Mouse (Mus musculus) heart, embryonic 14.5 days (tissue): Measurements from ENCODE around the gene Mthfsd. TPM values are rescaled to one million over a fixed set of nuclear protein-coding genes. Genes with fewer than 3 reads are reported as not detected.
"Not testable (repeated sequence)": the region's sequence is repeated elsewhere in the genome, so short reads cannot be mapped to it uniquely, and the experiment has no call there.

Experiments
- ATAC-seq: fragments of 200-750 bp; cut with Nextera tagmentation; 2 replicates; pipeline ENCODE4 v1.8.0; 2017; ENCODE audit warnings: low read depth, moderate TSS enrichment; ENCODE audit not compliant: insufficient number of reproducible peaks, insufficient read depth, low FRiP score
- H3K27ac ChIP-seq, 2 experiments: fragments of 200-500 bp in 1 of 2; fragments of 300-500 bp in 1 of 2; sonication (generic) in 1 of 2; replicated peaks in 1 of 2; 2 replicates each; pipeline ENCODE4 v1.5.1; 2012 to 2014; ENCODE audit warnings: low read depth in 2 of 2, low read length in 2 of 2, control low read depth in 1 of 2, mild to moderate bottlenecking in 1 of 2, mixed read lengths in 1 of 2; ENCODE audit not compliant: control insufficient read depth in 1 of 2, insufficient read depth in 1 of 2
- H3K27me3 ChIP-seq: fragments of 300-500 bp; sonication (generic); 2 replicates; pipeline ENCODE4 v1.6.1; 2014; ENCODE audit warnings: mild to moderate bottlenecking, low read length, control low read depth; ENCODE audit not compliant: control insufficient read depth, insufficient read depth
- H3K36me3 ChIP-seq: fragments of 300-500 bp; sonication (generic); 2 replicates; pipeline ENCODE4 v1.6.1; 2014; ENCODE audit warnings: mild to moderate bottlenecking, control low read depth, low read length, mixed read lengths; ENCODE audit not compliant: control insufficient read depth, insufficient read depth
- H3K4me1 ChIP-seq, 2 experiments: fragments of 200-500 bp in 1 of 2; fragments of 300-500 bp in 1 of 2; sonication (generic) in 1 of 2; 2 replicates each; pipeline ENCODE4 v1.6.1; 2012 to 2014; ENCODE audit warnings: low read length in 2 of 2, control low read depth in 1 of 2, mixed read lengths in 1 of 2; ENCODE audit not compliant: control insufficient read depth in 2 of 2, insufficient read depth in 2 of 2
- H3K4me2 ChIP-seq: fragments of 300-500 bp; sonication (generic); 2 replicates; pipeline ENCODE4 v1.6.1; 2014; ENCODE audit warnings: mild to moderate bottlenecking, low read length
- H3K4me3 ChIP-seq, 2 experiments: fragments of 200-500 bp in 1 of 2; fragments of 300-500 bp in 1 of 2; sonication (generic) in 1 of 2; 2 replicates each; pipeline ENCODE4 v1.5.1; 2012 to 2014; ENCODE audit warnings: low read length in 2 of 2, mild to moderate bottlenecking in 2 of 2, control low read depth in 1 of 2, low read depth in 1 of 2, moderate library complexity in 1 of 2; ENCODE audit not compliant: control insufficient read depth in 1 of 2, insufficient read depth in 1 of 2
- H3K9ac ChIP-seq: fragments of 300-500 bp; sonication (generic); 2 replicates; pipeline ENCODE4 v1.6.1; 2014; ENCODE audit warnings: mild to moderate bottlenecking, low read length
- H3K9me3 ChIP-seq: fragments of 300-500 bp; sonication (generic); 2 replicates; pipeline ENCODE4 v1.6.1; 2016; ENCODE audit warnings: low read length, control low read depth; ENCODE audit not compliant: control insufficient read depth
- WGBS: fragments of 180-500 bp; shearing (Covaris S2); extraction: QIAGEN DNeasy Blood & Tissue Kit; methylation state at CpG from one replicate; pipeline ENCODE4 v1.1.7; 2014; 5-methylcytosine and 5-hydroxymethylcytosine counted together
- polyA plus RNA-seq: library from polyadenylated mRNA; unstranded; fragments of >200 nt; fragmentation: Nextera tagmentation; extraction: Ambion mirVana; gene quantifications from 2 replicates; pipeline ENCODE4 v1.2.1, GENCODE M21; 2014

The Mthfsd gene
- polyA plus RNA-seq, result 37.4 and 41.1 TPM in 2 replicates

DNA sequence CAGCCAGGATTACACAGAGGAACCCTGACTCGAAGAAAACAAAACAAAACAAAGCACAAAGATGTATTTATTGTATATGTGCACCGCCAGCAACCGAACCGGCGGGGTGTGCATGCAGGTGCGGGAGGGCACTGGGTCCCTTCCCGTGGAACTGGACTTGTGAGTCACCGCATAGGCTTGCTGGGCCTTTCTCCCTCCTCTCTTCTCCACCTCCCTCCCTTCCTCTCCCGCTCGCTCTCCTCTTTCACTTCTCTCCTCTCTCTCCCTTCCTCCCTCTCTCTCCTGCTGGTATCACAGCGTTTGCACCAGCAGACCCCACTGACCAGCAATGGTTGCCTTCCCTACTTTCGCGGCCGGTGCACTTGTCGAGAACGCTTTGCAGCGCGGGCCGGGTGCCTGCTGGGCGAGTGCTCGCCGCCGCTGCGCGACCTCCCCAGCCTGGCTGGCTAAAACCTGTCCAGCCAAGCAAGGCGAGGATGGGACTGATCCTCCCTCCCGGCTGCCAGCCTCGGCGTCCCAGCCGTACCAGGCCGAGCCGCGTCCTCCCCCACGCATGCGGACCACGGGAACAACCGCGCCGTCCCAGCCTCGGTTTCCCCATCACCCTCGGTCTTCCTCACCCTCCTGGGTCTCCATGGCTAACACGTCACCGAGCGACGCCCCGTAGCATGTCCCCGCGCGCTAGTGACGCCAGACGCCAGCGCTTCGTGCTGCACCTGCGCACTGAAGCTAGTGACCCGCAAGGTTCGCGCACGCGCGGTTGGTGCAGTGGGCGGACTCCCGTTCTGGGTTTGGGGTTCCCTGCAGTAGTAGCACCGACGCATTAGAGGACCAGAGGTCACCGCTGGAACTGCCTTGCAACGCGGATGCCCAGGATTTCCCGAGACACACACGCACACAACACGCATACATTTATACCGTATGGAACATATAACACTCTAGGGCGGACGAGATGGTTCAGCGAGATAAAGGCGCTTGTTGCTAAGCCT lies at the start of gene Mthfsd:
Mthfsd (minus strand) TSS at position 725 of the 989 bp plus-strand sequence.
- Histone ChIP-seq H3K27me3 (peaks cover 3% of the 10 kb centered on the region; the same call in 1 of the 2 replicates), H3K9me3 (no peaks in the 10 kb centered on the region), H3K36me3 (peaks cover 23% of the 10 kb centered on the region), H3K4me1 (peaks cover 3 to 31% of the 10 kb centered on the region in 2 experiments; a peak in 3 of 4 replicates), H3K9ac (peak within 1 kb of the TSS; percentile 92), H3K27ac (peak within 1 kb of the TSS; percentile 18 to 76), H3K4me2 (peak within 1 kb of the TSS; percentile 90), H3K4me3 (peak within 1 kb of the TSS; percentile 63 to 94)
- ATAC-seq, result peak; percentile 83
- WGBS, result 1% methylated on average over 75 of the region's 75 CpGs

DNA sequence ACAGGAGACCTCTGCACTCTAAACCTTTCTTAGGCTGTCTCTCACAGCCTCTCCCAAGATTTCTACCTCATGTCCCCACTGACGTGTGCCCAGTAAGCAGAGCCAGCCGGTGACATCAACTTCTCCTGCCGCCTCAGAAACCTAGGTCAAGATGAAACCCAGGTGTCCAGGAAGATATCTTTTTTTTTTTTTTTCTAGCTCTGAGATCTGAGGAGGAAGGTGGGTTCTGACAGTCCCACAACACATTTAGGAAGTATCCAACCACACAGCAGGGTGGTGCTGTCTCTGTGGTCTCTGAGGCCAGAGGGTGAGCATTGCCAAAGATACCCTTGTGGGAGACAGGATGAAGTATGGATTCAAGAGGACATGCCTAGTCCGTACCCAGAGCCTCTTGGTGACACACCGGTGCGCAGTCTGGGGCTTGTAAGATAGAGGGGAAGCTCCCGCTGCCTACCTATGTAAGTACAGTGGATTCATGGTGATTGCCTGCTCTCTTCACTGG lies 48.8 kb upstream of the Mthfsd start:
- H3K9me3 ChIP-seq, result no peaks in the 10 kb centered on the region
- H3K9ac ChIP-seq, result no peak overlapping the region
- peaks cover 19% of the 10 kb centered on the region in 2 experiments; a peak in 3 of 4 replicates for H3K4me1 ChIP-seq
- 86% methylated on average over 7 of the region's 7 CpGs for WGBS
- H3K4me2 ChIP-seq, result no peak overlapping the region
- H3K27me3 ChIP-seq, result no peaks in the 10 kb centered on the region
- no peak overlapping the region for H3K27ac ChIP-seq
- no peak overlapping the region for H3K4me3 ChIP-seq
- no peak for ATAC-seq
- no peaks in the 10 kb centered on the region for H3K36me3 ChIP-seq

DNA sequence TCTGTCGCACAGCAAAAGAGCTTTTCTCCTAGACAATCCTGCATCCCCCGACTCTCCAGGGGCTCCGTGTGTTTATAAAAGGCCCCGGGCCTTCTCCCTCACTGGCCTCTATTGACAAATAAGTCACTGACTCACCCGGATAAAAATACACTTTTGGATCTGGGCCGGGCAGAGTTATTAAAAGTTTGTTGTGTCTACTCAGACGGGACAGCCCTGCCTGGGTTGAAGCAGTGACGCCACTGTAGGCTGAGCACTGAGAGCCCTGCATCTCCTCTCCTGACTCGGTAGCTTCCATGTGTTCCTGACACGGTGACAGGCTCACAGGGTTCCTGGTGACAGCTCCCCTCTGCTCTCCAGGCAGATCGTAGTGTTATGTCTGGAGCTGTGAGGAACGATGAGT lies 44.2 kb upstream of the Mthfsd start:
- Histone ChIP-seq H3K27ac (peak overlapping the region in 1 of 2 experiments; percentile 35; a peak in 1 of 4 replicates), H3K9ac (0 out of 2 replicates have a peak overlapping the region, but pooled peaks have one; percentile 14), H3K4me2 (no peak overlapping the region), H3K9me3 (no peaks in the 10 kb centered on the region), H3K4me3 (no peak overlapping the region), H3K36me3 (no peaks in the 10 kb centered on the region), H3K4me1 (peaks cover 13 to 14% of the 10 kb centered on the region in 2 experiments; a peak in 3 of 4 replicates), H3K27me3 (no peaks in the 10 kb centered on the region)
- WGBS, result 22% methylated on average over 12 of the region's 12 CpGs
- 0 out of 2 replicates have a peak, but pooled peaks have one; percentile 20 for ATAC-seq

DNA sequence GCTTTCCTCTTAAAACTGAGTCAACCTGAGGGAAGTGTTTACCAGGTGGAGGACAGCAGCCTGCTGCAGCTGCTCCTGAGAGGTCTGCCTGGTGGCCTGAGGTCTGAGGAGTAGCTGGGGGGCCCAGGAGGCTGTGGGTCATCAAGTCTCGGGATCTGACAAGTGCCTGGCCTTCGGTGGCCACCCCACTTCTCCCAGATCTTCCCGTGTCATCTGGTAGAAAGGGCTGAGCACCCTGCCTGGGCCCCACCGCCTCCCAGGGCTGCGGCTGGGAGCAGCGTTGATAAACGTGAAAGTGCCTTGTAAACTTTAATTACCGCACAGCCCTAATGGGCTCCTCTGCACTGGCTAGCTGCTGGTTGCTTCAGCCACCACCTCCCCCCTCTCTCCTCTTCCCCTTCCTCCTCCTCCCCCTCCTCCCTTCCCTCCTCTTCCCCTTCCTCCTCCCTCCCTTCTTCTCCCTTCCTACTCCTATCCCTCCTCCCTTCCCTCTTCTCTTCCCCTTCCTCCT lies 40.4 kb upstream of the Mthfsd start:
- Histone ChIP-seq H3K36me3 (no peaks in the 10 kb centered on the region), H3K9me3 (no peaks in the 10 kb centered on the region), H3K27ac (no peak overlapping the region), H3K9ac (peak overlapping the region; percentile 16; the same call in 1 of the 2 replicates), H3K4me3 (no peak overlapping the region), H3K27me3 (no peaks in the 10 kb centered on the region), H3K4me2 (no peak overlapping the region), H3K4me1 (peaks cover 15 to 17% of the 10 kb centered on the region in 2 experiments; a peak in 3 of 4 replicates)
- WGBS, result 11% methylated on average over 8 of the region's 8 CpGs
- ATAC-seq, result no peak

DNA sequence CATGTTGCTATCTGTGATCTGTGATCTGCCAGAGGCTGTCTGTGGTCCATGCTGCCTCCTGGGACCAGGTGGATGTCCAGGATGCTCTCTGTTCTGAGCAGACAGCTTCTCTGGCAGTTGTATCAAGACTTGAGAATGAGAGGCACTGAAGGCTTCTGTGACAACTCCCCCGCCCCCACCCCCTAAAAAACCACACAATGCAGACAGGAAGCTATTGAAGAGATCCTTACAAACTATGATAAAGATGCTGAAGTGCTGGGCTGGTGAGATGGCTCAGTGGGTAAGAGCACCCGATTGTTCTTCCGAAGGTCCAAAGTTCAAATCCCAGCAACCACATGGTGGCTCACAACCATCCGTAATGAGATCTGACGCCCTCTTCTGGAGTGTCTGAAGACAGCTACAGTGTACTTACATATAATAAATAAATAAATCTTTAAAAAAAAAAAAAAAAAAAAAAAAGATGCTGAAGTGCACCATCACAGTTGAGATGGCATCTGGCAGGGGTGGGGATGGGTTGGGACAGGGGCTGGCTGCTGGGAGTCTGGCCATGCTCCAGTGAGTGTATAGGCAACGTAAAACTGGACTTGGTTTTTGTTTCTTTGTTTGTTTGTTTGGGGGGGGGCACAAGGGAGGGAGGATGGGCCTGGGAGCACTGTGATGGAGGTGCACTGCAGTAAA lies 37.4 kb upstream of the Mthfsd start:
- H3K36me3 ChIP-seq, H3K27ac ChIP-seq, H3K4me1 ChIP-seq, H3K9ac ChIP-seq, H3K9me3 ChIP-seq, H3K4me3 ChIP-seq, H3K4me2 ChIP-seq, ATAC-seq, H3K27me3 ChIP-seq: not testable (repeated sequence)
- 64% methylated on average over 4 of the region's 6 CpGs for WGBS

DNA sequence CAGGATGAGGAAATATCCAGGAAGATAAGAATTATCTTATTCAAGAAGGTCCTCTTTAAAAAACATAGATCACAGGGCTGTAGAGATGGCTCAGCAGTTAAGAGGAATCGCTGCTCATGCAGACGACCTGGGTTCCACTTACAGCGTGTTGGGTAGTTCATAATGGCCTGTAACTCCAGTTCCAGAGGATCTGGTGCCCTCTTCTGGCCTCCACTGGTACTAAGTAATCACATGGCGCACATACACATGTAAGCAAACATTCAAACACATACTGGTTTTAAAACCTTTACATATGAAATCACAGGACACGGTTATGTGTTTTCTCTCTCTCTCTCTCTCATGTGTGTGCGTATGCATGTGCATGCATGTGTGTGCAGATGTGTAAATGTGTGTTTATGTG lies 28.7 kb upstream of the Mthfsd start:
- no peak for ATAC-seq
- Histone ChIP-seq H3K4me3 (no peak overlapping the region), H3K4me1 (peaks cover 7 to 8% of the 10 kb centered on the region in 2 experiments; a peak in 3 of 4 replicates), H3K4me2 (no peak overlapping the region), H3K9ac (no peak overlapping the region), H3K27me3 (no peaks in the 10 kb centered on the region), H3K9me3 (peaks cover 7% of the 10 kb centered on the region), H3K36me3 (no peaks in the 10 kb centered on the region), H3K27ac (no peak overlapping the region)
- WGBS, result 91% methylated on average over 6 of the region's 6 CpGs

DNA sequence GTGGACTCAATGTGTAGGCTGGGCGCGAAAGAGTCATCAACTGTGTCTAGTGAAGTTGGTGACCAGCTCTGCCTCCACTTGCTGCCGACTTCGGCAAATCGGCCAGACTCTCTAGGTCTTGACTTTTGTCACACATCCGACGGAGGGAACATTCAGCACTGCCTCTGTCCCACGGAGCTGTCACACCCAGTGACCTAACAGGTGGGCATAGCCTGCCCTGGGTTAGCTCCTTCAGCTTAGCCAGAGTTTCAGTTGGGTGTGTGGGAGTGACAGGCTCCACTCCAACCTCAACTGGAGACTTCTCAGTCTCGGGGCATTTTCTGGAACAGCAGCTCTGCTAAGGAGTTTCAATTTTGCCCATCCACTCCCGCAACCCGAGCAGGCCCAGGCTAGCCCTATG lies 26.3 kb upstream of the Mthfsd start:
- Histone ChIP-seq H3K4me1 (peaks cover 7 to 8% of the 10 kb centered on the region in 2 experiments; a peak in 3 of 4 replicates), H3K36me3 (no peaks in the 10 kb centered on the region), H3K27me3 (peaks cover 15% of the 10 kb centered on the region), H3K9me3 (peaks cover 7% of the 10 kb centered on the region), H3K4me3 (no peak overlapping the region), H3K9ac (no peak overlapping the region), H3K4me2 (no peak overlapping the region), H3K27ac (no peak overlapping the region)
- 86% methylated on average over 11 of the region's 11 CpGs for WGBS
- ATAC-seq, result no peak
